ENCODE assay signal across 21 mouse cellular contexts in the genomic region with DNA sequence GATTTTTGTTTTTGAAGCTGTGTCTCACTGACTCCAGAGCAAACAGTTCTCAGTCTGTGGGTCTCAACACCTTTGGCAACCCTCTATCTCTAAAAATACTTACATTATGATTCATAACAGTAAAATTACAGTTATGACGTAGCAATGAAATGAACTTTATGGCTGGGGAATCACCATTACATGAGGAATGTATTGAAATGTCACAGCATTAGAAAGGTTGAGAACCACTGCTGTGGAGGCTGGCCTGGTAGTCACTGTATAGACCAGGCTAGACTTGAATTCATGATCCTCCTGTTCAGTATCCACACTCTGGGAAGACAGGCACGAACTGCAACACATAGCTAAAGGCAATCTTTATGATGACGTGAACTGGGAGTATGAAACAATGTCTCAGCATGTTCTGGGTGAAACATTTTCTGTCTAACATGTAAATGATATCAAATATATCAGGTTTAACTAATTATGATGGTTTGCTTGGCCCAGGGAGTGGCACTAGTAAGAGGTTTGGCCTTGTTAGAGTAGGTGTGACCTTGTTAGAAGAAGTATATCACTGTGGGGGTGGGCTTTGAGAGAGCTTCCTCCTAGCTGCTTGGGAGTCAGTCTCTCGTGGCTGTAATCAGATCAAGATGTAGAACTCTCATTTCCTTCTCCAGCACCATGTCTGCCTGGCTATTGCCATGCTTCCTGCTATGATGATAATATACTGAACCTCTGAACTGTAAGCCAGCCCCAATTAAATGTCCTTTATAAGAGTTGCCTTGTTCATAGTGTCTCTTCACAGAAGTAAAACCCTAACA. TPM values are rescaled to one million over a fixed set of nuclear protein-coding genes. Genes with fewer than 3 reads are reported as not detected.
DNase-seq lines count a peak whose midpoint lies in the region; ATAC-seq and TF ChIP-seq lines count a peak whose summit lies in the region.
"Had no signal": no experiment of that assay in that cellular context is flagged by ENCODE, and none has a peak within 500 bp of the region (broad histone marks: within the 10 kb centered on the region; RNA-seq: fewer than 3 reads in every experiment).

No protein-coding gene starts in this region.

- H3K9me3 ChIP-seq in limb, embryonic 14.5 days (ENCODE audit: control insufficient read depth, low read length): no peaks in the 10 kb centered on the region
- H3K9me3 ChIP-seq: embryonic facial prominence, embryonic 13.5 days; forebrain, embryonic 13.5 days; heart, embryonic 10.5 days; hindbrain, embryonic 13.5 days had no signal

- H3K4me3 ChIP-seq in gastrocnemius, adult 2 months: no peak overlapping the region
- no peak overlapping the region for H3K4me3 ChIP-seq in embryonic fibroblast, embryonic 13.5 days (ENCODE audit: insufficient read depth, low read length)
- no peak overlapping the region for H3K4me3 ChIP-seq in limb, embryonic 14.5 days (replicated peaks; ENCODE audit: low read length)
- H3K4me3 ChIP-seq: embryonic facial prominence, embryonic 13.5 days; forebrain, embryonic 13.5 days; heart, embryonic 10.5 days; hindbrain, embryonic 13.5 days had no signal

- no peak for TF ChIP-seq POLR2A in embryonic fibroblast, embryonic 13.5 days (IDR thresholded peaks at IDR 0.05; ENCODE audit: low read depth, low read length)
- no peak for TF ChIP-seq POLR2A in limb, embryonic 14.5 days (IDR thresholded peaks at IDR 0.05; ENCODE audit: borderline replicate concordance, extremely low read depth, insufficient read depth, insufficient read length)

- peak; percentile 61 for ATAC-seq in CD4-positive, CD25-positive, alpha-beta regulatory T cell, adult 4 months
- peak; percentile 20; the same call in 1 of the 2 replicates for ATAC-seq in limb, embryonic 14.5 days (ENCODE audit: low FRiP score, low read depth)
- ATAC-seq: forebrain, embryonic 13.5 days; hindbrain, postnatal 0 days; intestine, embryonic 16.5 days had no signal

- intact Hi-C loops in gastrocnemius, adult 2 months (cut with DNase I): no loop called here

- no peak overlapping the region for H3K9ac ChIP-seq in limb, embryonic 14.5 days (ENCODE audit: low read depth, low read length, severe bottlenecking)
- H3K9ac ChIP-seq: embryonic facial prominence, embryonic 13.5 days; forebrain, embryonic 13.5 days; hindbrain, embryonic 13.5 days had no signal

- DNase-seq in gastrocnemius, adult 2 months: no peak
- DNase-seq in gastrocnemius, adult 8-10 months (ENCODE audit: low spot score in 2 of 2): no peak
- DNase-seq in limb, embryonic 14.5 days (ENCODE audit: low spot score): no peak
- no peak for DNase-seq in layer of hippocampus, adult 11-12 months (ENCODE audit: low spot score)
- no peak for DNase-seq in lung, postnatal 36 days
- no peak for DNase-seq in layer of hippocampus, postnatal 14 days (ENCODE audit: low spot score in 2 of 2)
- DNase-seq: adrenal gland, postnatal 14 days; cerebellum, adult 18-20 months; cerebellum, adult 9-11 months; cerebellum, postnatal 36 days; gastrocnemius, postnatal 25 days; heart, adult 18-20 months; heart, postnatal 10 days had no signal

- no peaks in the 10 kb centered on the region for H3K36me3 ChIP-seq in limb, embryonic 14.5 days (ENCODE audit: control insufficient read depth, insufficient read depth, low read length)
- H3K36me3 ChIP-seq: embryonic facial prominence, embryonic 13.5 days; heart, embryonic 10.5 days; hindbrain, embryonic 13.5 days had no signal

- H3K27ac ChIP-seq in gastrocnemius, adult 2 months: peak overlapping the region; percentile 91
- H3K27ac ChIP-seq in embryonic fibroblast, embryonic 13.5 days (ENCODE audit: insufficient read depth, low read length): peak overlapping the region; percentile 16
- H3K27ac ChIP-seq in limb, embryonic 14.5 days (replicated peaks; ENCODE audit: low read depth, low read length): no peak overlapping the region
- H3K27ac ChIP-seq: embryonic facial prominence, embryonic 13.5 days; forebrain, embryonic 13.5 days; heart, embryonic 10.5 days; hindbrain, embryonic 13.5 days; hindbrain, postnatal 0 days had no signal

- no peak for TF ChIP-seq CTCF in gastrocnemius, adult 2 months (IDR thresholded peaks at IDR 0.05)
- no peak for TF ChIP-seq CTCF in embryonic fibroblast, embryonic 13.5 days (IDR thresholded peaks at IDR 0.05; ENCODE audit: borderline replicate concordance, insufficient read depth, low read length)

- H3K27me3 ChIP-seq in limb, embryonic 14.5 days (ENCODE audit: control insufficient read depth, insufficient read depth, low read length): no peaks in the 10 kb centered on the region
- H3K27me3 ChIP-seq: embryonic facial prominence, embryonic 13.5 days; forebrain, embryonic 13.5 days; hindbrain, embryonic 13.5 days had no signal

- WGBS in limb, embryonic 14.5 days: 46% methylated on average over 4 of the region's 4 CpGs

- H3K4me2 ChIP-seq in limb, embryonic 14.5 days (replicated peaks; ENCODE audit: low read depth, low read length, severe bottlenecking): no peak overlapping the region
- H3K4me2 ChIP-seq: embryonic facial prominence, embryonic 13.5 days; forebrain, embryonic 13.5 days; hindbrain, embryonic 13.5 days had no signal

- peaks cover 16% of the 10 kb centered on the region for H3K4me1 ChIP-seq in embryonic fibroblast, embryonic 13.5 days (ENCODE audit: control insufficient read depth, insufficient read depth, low read length)
- H3K4me1 ChIP-seq in limb, embryonic 14.5 days (ENCODE audit: control insufficient read depth, insufficient read depth, low read length): peaks cover 21% of the 10 kb centered on the region

RNA-seq across cellular contexts. Expression of a gene that starts 39.6 kb away (rescaled TPM):
- 10 to 100 TPM; 45.6 to 62.4 TPM for total RNA-seq in gastrocnemius, adult 2 months (2021)
- total RNA-seq in gastrocnemius, adult 8-10 months (2022): 10 to 100 TPM; 28.5 to 98.7 (median 37.1) TPM
- 1 to 10 TPM; 1.8 to 2.8 TPM for polyA plus RNA-seq in CD4-positive, CD25-positive, alpha-beta regulatory T cell, adult 4 months (2017; shearing (Covaris generic))
- 6.9 and 11.1 TPM in 2 replicates for polyA plus RNA-seq in embryonic fibroblast, embryonic 13.5 days (2011; ENCODE audit: insufficient read length, low read depth, missing spikeins)
- 8.1 and 9.2 TPM in 2 replicates for polyA plus RNA-seq in limb, embryonic 14.5 days (2012; rRNA removed)
- 9.8 and 9.9 TPM in 2 replicates for polyA plus RNA-seq in limb, embryonic 14.5 days (2014; fragmentation: Nextera tagmentation; extraction: Ambion mirVana)
- 10 to 100 TPM; 19.5 to 22.2 TPM for total RNA-seq in layer of hippocampus, postnatal 14 days (2021)
